Mouse (Mus musculus): Measurements from ENCODE around the gene Rab11fip5. TPM values are rescaled to one million over a fixed set of nuclear protein-coding genes. Genes with fewer than 3 reads are reported as not detected.

Rab11fip5 gene
- polyA plus RNA-seq, 1 experiment from 2014 or later = 5.8 TPM

- WGBS = 90% methylated on average over 16 of the region's 16 CpGs
- no peak overlapping the region for H3K27ac ChIP-seq
- peaks cover 27% of the 10 kb centered on the region for H3K4me1 ChIP-seq (replicated peaks)
- DNase-seq (ENCODE audit: low spot score) = no peak
- no peaks in the 10 kb centered on the region for H3K36me3 ChIP-seq
- H3K27me3 ChIP-seq (ENCODE audit: insufficient read depth, poor library complexity, severe bottlenecking) = no peaks in the 10 kb centered on the region
- H3K9me3 ChIP-seq = no peaks in the 10 kb centered on the region
- H3K4me3 ChIP-seq = no peak overlapping the region
Measured at GRCm38 (mm10) chr6:85290869-85291824, 83.3 kb downstream of the Rab11fip5 start.

GRCm38 (mm10) chr6:85288193-85288857 lies 86.1 kb downstream of the Rab11fip5 start:
- no peak overlapping the region for H3K27ac ChIP-seq
- H3K4me1 ChIP-seq (replicated peaks) = peaks cover 4% of the 10 kb centered on the region
- no peak for DNase-seq (ENCODE audit: low spot score)
- 87% methylated on average over 4 of the region's 4 CpGs for WGBS
- no peaks in the 10 kb centered on the region for H3K9me3 ChIP-seq
- no peaks in the 10 kb centered on the region for H3K27me3 ChIP-seq (ENCODE audit: insufficient read depth, poor library complexity, severe bottlenecking)
- H3K36me3 ChIP-seq = no peaks in the 10 kb centered on the region
- no peak overlapping the region for H3K4me3 ChIP-seq

- 85% methylated on average over 13 of the region's 13 CpGs for WGBS
- DNase-seq (ENCODE audit: low spot score) = no peak
- H3K27me3 ChIP-seq (ENCODE audit: insufficient read depth, poor library complexity, severe bottlenecking) = no peaks in the 10 kb centered on the region
- H3K4me3 ChIP-seq = no peak overlapping the region
- 0 out of 2 replicates have a peak, but pooled peaks cover 3% of the 10 kb centered on the region for H3K4me1 ChIP-seq (replicated peaks)
- no peaks in the 10 kb centered on the region for H3K9me3 ChIP-seq
- H3K36me3 ChIP-seq = no peaks in the 10 kb centered on the region
- H3K27ac ChIP-seq = no peak overlapping the region
Measured at GRCm38 (mm10) chr6:85286283-85287047, 88.0 kb downstream of the Rab11fip5 start.

Other genes with a start within 250 kb of the Rab11fip5 start
- gene Spr, start 236.9 kb downstream of the Rab11fip5 start, polyA plus RNA-seq (2016; fragmentation: Nextera tagmentation; extraction: Ambion mirVana) = 53.8 and 66.2 TPM in 2 replicates
- gene Emx1, start 187.2 kb downstream of the Rab11fip5 start, polyA plus RNA-seq (2016; fragmentation: Nextera tagmentation; extraction: Ambion mirVana) = 0.52 and 1.0 TPM in 2 replicates
- 8.0 and 9.4 TPM in 2 replicates for gene Sfxn5, start 41.2 kb downstream of the Rab11fip5 start, polyA plus RNA-seq (2016; fragmentation: Nextera tagmentation; extraction: Ambion mirVana)
- gene Noto, start 49.3 kb upstream of the Rab11fip5 start, polyA plus RNA-seq (2016; fragmentation: Nextera tagmentation; extraction: Ambion mirVana) = not detected in 2 replicates
- 69.3 and 82.0 TPM in 2 replicates for gene Smyd5, start 57.4 kb upstream of the Rab11fip5 start, polyA plus RNA-seq (2016; fragmentation: Nextera tagmentation; extraction: Ambion mirVana)
- gene Cct7, start 76.9 kb upstream of the Rab11fip5 start, polyA plus RNA-seq (2016; fragmentation: Nextera tagmentation; extraction: Ambion mirVana) = 641 and 745 TPM in 2 replicates
- 37.5 and 40.7 TPM in 2 replicates for gene Pradc1, start 77.3 kb upstream of the Rab11fip5 start, polyA plus RNA-seq (2016; fragmentation: Nextera tagmentation; extraction: Ambion mirVana)
- 0.60 and 0.97 TPM in 2 replicates for gene Fbxo41, start 128.4 kb upstream of the Rab11fip5 start, polyA plus RNA-seq (2016; fragmentation: Nextera tagmentation; extraction: Ambion mirVana)
- not detected in 2 replicates for gene Egr4, start 139.0 kb upstream of the Rab11fip5 start, polyA plus RNA-seq (2016; fragmentation: Nextera tagmentation; extraction: Ambion mirVana)
- 6.9 and 9.4 TPM in 2 replicates for gene Alms1, start 212.9 kb upstream of the Rab11fip5 start, polyA plus RNA-seq (2016; fragmentation: Nextera tagmentation; extraction: Ambion mirVana)